Mouse (Mus musculus) thymus, adult 2 months (tissue): ENCODE results near the gene Ttc26.

Experiments used
- CTCF ChIP-seq: fragments of 200-500 bp; IDR thresholded peaks from 2 replicates; pipeline ENCODE4 v1.5.1; 2012; ENCODE audit warnings: mild to moderate bottlenecking, control low read depth, low read length, moderate library complexity, borderline replicate concordance; ENCODE audit not compliant: control insufficient read depth, poor library complexity, insufficient read depth; ENCODE audit errors: extremely low read depth
- POLR2A ChIP-seq: fragments of 200-500 bp; IDR thresholded peaks from 2 replicates; pipeline ENCODE4 v1.6.1; 2012; ENCODE audit warnings: mild to moderate bottlenecking, low read length, control low read depth, moderate library complexity; ENCODE audit not compliant: control insufficient read depth, poor library complexity, insufficient read depth; ENCODE audit errors: extremely low read depth

- TF ChIP-seq POLR2A, result no peak
- no peak for TF ChIP-seq CTCF
These were observed 71.8 kb downstream of the Ttc26 start for GRCm38 (mm10) chr6:38453049-38453448.
